Mouse (Mus musculus): ENCODE results near the gene Slc25a45.

- TF ChIP-seq POLR2A (IDR thresholded peaks at IDR 0.05; ENCODE audit: low read depth, low read length) (no peak), CTCF (IDR thresholded peaks at IDR 0.05; ENCODE audit: extremely low read depth, insufficient read length, insufficient replicate concordance, low read depth, low read length) (no peak)
Observed at GRCm38 (mm10) chr19:5892735-5893134, 15.1 kb downstream of the Slc25a45 start.
